Mouse (Mus musculus): ENCODE data around the gene AU021092. TPM values are rescaled to one million over a fixed set of nuclear protein-coding genes. Genes with fewer than 3 reads are reported as not detected.

AU021092 gene
- 21.7 and 26.9 TPM in 2 replicates for polyA plus RNA-seq (2015; fragmentation: Nextera tagmentation; extraction: Ambion mirVana)

GRCm38 (mm10) chr16:5222140-5222539 is at the start of gene AU021092:
Gene AU021092 (minus strand): TSS chr16:5222299.
- 55% methylated on average over 6 of the region's 6 CpGs for WGBS
- peak; percentile 49; the same call in 1 of the 2 replicates for ATAC-seq (ENCODE audit: borderline replicate concordance, extremely low read depth, low FRiP score, low TSS enrichment)
- Histone ChIP-seq H3K27ac (peak within 1 kb of the TSS; percentile 74), H3K4me3 (peak within 1 kb of the TSS; percentile 19; the same call in 1 of the 2 replicates), H3K4me1 (0 out of 2 replicates have a peak, but pooled peaks cover 8% of the 10 kb centered on the region), H3K9ac (no peak within 1 kb of the TSS), H3K36me3 (no peaks in the 10 kb centered on the region), H3K9me3 (no peaks in the 10 kb centered on the region), H3K4me2 (peak within 1 kb of the TSS; percentile 33), H3K27me3 (no peaks in the 10 kb centered on the region)

GRCm38 (mm10) chr16:5271411-5272035 is 49.4 kb upstream of the AU021092 start:
- H3K4me3 ChIP-seq = no peak overlapping the region
- no peaks in the 10 kb centered on the region for H3K27me3 ChIP-seq
- H3K4me1 ChIP-seq = no peaks in the 10 kb centered on the region
- no peak overlapping the region for H3K4me2 ChIP-seq
- ATAC-seq (ENCODE audit: borderline replicate concordance, extremely low read depth, low FRiP score, low TSS enrichment) = 0 out of 2 replicates have a peak, but pooled peaks have one; percentile 19
- no peaks in the 10 kb centered on the region for H3K36me3 ChIP-seq
- H3K27ac ChIP-seq = no peak overlapping the region
- H3K9ac ChIP-seq = no peak overlapping the region
- H3K9me3 ChIP-seq = no peaks in the 10 kb centered on the region
- 75% methylated on average over 4 of the region's 4 CpGs for WGBS

- Histone ChIP-seq H3K4me3 (no peak overlapping the region), H3K4me2 (no peak overlapping the region), H3K27ac (no peak overlapping the region), H3K9ac (no peak overlapping the region), H3K9me3 (no peaks in the 10 kb centered on the region), H3K27me3 (no peaks in the 10 kb centered on the region), H3K36me3 (no peaks in the 10 kb centered on the region), H3K4me1 (no peaks in the 10 kb centered on the region)
- 75% methylated on average over 7 of the region's 7 CpGs for WGBS
- no peak for ATAC-seq (ENCODE audit: borderline replicate concordance, extremely low read depth, low FRiP score, low TSS enrichment)
These were observed 41.8 kb upstream of the AU021092 start for GRCm38 (mm10) chr16:5263926-5264325.

GRCm38 (mm10) chr16:5263156-5263555 is 41.1 kb upstream of the AU021092 start:
- Histone ChIP-seq H3K4me3 (no peak overlapping the region), H3K9ac (no peak overlapping the region), H3K27ac (no peak overlapping the region), H3K4me1 (no peaks in the 10 kb centered on the region), H3K9me3 (no peaks in the 10 kb centered on the region), H3K36me3 (no peaks in the 10 kb centered on the region), H3K27me3 (no peaks in the 10 kb centered on the region), H3K4me2 (no peak overlapping the region)
- whole genome bisulfite sequencing = 50% methylated on average over 8 of the region's 8 CpGs
- no peak for ATAC-seq (ENCODE audit: borderline replicate concordance, extremely low read depth, low FRiP score, low TSS enrichment)

GRCm38 (mm10) chr16:5255779-5256496 is 33.8 kb upstream of the AU021092 start, which contains the start of gene Eef2kmt:
Gene Eef2kmt (minus strand): TSS chr16:5255983.
- Histone ChIP-seq H3K4me1 (peaks cover 17% of the 10 kb centered on the region), H3K9ac (peak within 1 kb of the TSS; percentile 70), H3K4me3 (peak within 1 kb of the TSS; percentile 78), H3K36me3 (no peaks in the 10 kb centered on the region), H3K4me2 (peak within 1 kb of the TSS; percentile 87), H3K9me3 (no peaks in the 10 kb centered on the region), H3K27ac (peak within 1 kb of the TSS; percentile 82), H3K27me3 (no peaks in the 10 kb centered on the region)
- ATAC-seq (ENCODE audit: borderline replicate concordance, extremely low read depth, low FRiP score, low TSS enrichment) = peak; percentile 98
- WGBS = 1% methylated on average over 57 of the region's 57 CpGs

GRCm38 (mm10) chr16:5255081-5255740 is 33.1 kb upstream of the AU021092 start:
- Histone ChIP-seq H3K4me2 (peak overlapping the region; percentile 87), H3K9me3 (no peaks in the 10 kb centered on the region)
- whole genome bisulfite sequencing = 2% methylated on average over 27 of the region's 27 CpGs

GRCm38 (mm10) chr16:5254346-5255025 is 32.4 kb upstream of the AU021092 start:
- Histone ChIP-seq H3K4me3 (peak overlapping the region; percentile 78), H3K27ac (peak overlapping the region; percentile 82), H3K36me3 (peaks cover 4% of the 10 kb centered on the region), H3K9me3 (no peaks in the 10 kb centered on the region), H3K4me1 (peaks cover 17% of the 10 kb centered on the region), H3K27me3 (no peaks in the 10 kb centered on the region), H3K4me2 (peak overlapping the region; percentile 87), H3K9ac (peak overlapping the region; percentile 70)
- peak; percentile 53 for ATAC-seq (ENCODE audit: borderline replicate concordance, extremely low read depth, low FRiP score, low TSS enrichment)
- under 1% methylated on average over 15 of the region's 15 CpGs for WGBS

More at GRCm38 (mm10) chr16:5255081-5255740, 33.1 kb upstream of the AU021092 start:
- Histone ChIP-seq H3K36me3 (no peaks in the 10 kb centered on the region; the same call in 1 of the 2 replicates), H3K4me3 (peak overlapping the region; percentile 78), H3K27ac (peak overlapping the region; percentile 82), H3K4me1 (peaks cover 17% of the 10 kb centered on the region), H3K27me3 (no peaks in the 10 kb centered on the region), H3K9ac (peak overlapping the region; percentile 70)
- ATAC-seq (ENCODE audit: borderline replicate concordance, extremely low read depth, low FRiP score, low TSS enrichment) = 0 out of 2 replicates have a peak, but pooled peaks have one; percentile 3

GRCm38 (mm10) chr16:5252260-5252659 is 30.2 kb upstream of the AU021092 start:
- no peak overlapping the region for H3K4me2 ChIP-seq
- no peak for ATAC-seq (ENCODE audit: borderline replicate concordance, extremely low read depth, low FRiP score, low TSS enrichment)

GRCm38 (mm10) chr16:5250891-5251290 is 28.8 kb upstream of the AU021092 start:
- no peak for ATAC-seq (ENCODE audit: borderline replicate concordance, extremely low read depth, low FRiP score, low TSS enrichment)
- H3K4me3 ChIP-seq = no peak overlapping the region
- 82% methylated on average over 3 of the region's 3 CpGs for WGBS
- H3K9ac ChIP-seq = no peak overlapping the region
- H3K36me3 ChIP-seq = peaks cover 28% of the 10 kb centered on the region
- H3K27me3 ChIP-seq = no peaks in the 10 kb centered on the region
- no peak overlapping the region for H3K4me2 ChIP-seq
- H3K27ac ChIP-seq = no peak overlapping the region
- H3K4me1 ChIP-seq = peaks cover 17% of the 10 kb centered on the region
- no peaks in the 10 kb centered on the region for H3K9me3 ChIP-seq

More at GRCm38 (mm10) chr16:5252260-5252659, 30.2 kb upstream of the AU021092 start:
- H3K4me3 ChIP-seq = no peak overlapping the region
- no peak overlapping the region for H3K27ac ChIP-seq
- WGBS = 95% methylated on average over 2 of the region's 2 CpGs
- no peak overlapping the region for H3K9ac ChIP-seq
- H3K36me3 ChIP-seq = peaks cover 22% of the 10 kb centered on the region
- H3K27me3 ChIP-seq = no peaks in the 10 kb centered on the region
- peaks cover 17% of the 10 kb centered on the region for H3K4me1 ChIP-seq
- H3K9me3 ChIP-seq = no peaks in the 10 kb centered on the region

GRCm38 (mm10) chr16:5244411-5244810 is 22.3 kb upstream of the AU021092 start:
- no peaks in the 10 kb centered on the region for H3K9me3 ChIP-seq
- no peak overlapping the region for H3K4me2 ChIP-seq
- H3K4me1 ChIP-seq = no peaks in the 10 kb centered on the region
- WGBS = 26% methylated on average over 7 of the region's 7 CpGs
- H3K27ac ChIP-seq = no peak overlapping the region
- no peak overlapping the region for H3K9ac ChIP-seq
- H3K27me3 ChIP-seq = no peaks in the 10 kb centered on the region
- H3K4me3 ChIP-seq = no peak overlapping the region
- 0 out of 2 replicates have a peak, but pooled peaks have one; percentile 44 for ATAC-seq (ENCODE audit: borderline replicate concordance, extremely low read depth, low FRiP score, low TSS enrichment)
- H3K36me3 ChIP-seq = peaks cover 61% of the 10 kb centered on the region

- H3K9me3 ChIP-seq = no peaks in the 10 kb centered on the region
- H3K27ac ChIP-seq = no peak overlapping the region
- no peaks in the 10 kb centered on the region for H3K27me3 ChIP-seq
- no peak overlapping the region for H3K9ac ChIP-seq
- no peak for ATAC-seq (ENCODE audit: borderline replicate concordance, extremely low read depth, low FRiP score, low TSS enrichment)
- no peaks in the 10 kb centered on the region for H3K4me1 ChIP-seq
- no peak overlapping the region for H3K4me3 ChIP-seq
- H3K4me2 ChIP-seq = no peak overlapping the region
- WGBS = 83% methylated on average over 6 of the region's 6 CpGs
- peaks cover 53% of the 10 kb centered on the region for H3K36me3 ChIP-seq
These were observed 20.8 kb upstream of the AU021092 start for GRCm38 (mm10) chr16:5242882-5243281.
